Mouse (Mus musculus) adrenal gland (tissue): Measurements from ENCODE around the gene Rsrc1.

Source experiments
- intact Hi-C: fragments of 180-260 bp; cut with DNase I; formaldehyde crosslinking; loops from one replicate; pipeline ENCODE4 v1.15.1; 2025

Rsrc1 gene

DNA sequence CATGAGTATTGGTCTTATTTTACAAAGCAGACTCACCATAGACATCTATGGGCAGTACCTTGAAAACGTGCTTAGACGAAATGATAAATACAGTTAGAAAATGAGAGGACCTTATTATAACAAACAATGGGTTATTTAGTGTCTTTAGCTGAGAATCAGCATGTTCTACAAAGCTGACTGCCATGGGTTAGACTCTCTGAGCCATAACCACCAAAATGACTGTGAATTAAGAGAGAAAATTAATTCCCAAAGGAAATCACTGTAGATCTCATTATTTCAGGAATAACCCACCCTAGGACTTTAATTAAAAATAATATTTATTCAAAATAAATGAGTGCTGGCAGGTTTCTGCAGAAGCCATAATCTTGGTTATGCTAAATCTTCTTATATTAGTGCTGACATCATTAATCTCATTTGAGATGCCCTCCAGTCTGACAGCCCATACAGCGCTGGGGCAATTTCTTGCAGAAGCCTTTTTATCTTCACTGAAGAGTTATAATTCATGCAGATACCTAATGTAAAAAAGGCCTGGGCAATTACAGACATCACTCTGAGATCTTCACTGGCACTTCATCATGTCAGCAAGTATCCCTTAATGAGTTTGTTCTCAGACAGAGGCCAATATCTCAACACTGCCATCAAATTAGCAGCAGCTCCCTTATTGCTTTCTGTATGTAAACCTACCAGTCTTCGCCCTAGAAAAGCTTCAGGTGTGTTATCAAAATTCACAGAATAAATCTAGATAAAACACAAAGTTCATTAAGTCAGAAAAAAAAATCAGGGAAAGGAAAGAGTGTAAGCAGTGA is 385.1 kb downstream of the Rsrc1 start:
- intact Hi-C loops, result no loop called here

DNA sequence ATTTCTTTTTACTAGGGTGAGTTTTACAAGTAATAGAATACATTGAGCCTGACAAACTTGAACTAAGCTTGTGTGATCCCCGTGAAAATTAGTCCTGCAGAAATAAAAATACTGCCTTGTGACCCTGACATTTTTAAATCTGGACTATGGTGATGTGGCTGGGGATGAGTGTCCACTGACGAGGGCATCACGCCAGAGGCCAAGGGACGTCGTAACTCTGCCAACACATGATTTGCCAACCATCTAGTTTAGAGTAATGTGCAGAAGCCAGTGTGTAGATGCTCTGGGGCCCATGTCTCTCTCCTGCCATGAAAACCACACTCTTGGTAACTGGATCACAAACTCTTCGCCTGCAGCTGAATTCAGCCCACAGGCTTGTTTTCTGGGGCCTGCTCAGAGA is 386.3 kb downstream of the Rsrc1 start:
- intact Hi-C loops, result no loop called here

DNA sequence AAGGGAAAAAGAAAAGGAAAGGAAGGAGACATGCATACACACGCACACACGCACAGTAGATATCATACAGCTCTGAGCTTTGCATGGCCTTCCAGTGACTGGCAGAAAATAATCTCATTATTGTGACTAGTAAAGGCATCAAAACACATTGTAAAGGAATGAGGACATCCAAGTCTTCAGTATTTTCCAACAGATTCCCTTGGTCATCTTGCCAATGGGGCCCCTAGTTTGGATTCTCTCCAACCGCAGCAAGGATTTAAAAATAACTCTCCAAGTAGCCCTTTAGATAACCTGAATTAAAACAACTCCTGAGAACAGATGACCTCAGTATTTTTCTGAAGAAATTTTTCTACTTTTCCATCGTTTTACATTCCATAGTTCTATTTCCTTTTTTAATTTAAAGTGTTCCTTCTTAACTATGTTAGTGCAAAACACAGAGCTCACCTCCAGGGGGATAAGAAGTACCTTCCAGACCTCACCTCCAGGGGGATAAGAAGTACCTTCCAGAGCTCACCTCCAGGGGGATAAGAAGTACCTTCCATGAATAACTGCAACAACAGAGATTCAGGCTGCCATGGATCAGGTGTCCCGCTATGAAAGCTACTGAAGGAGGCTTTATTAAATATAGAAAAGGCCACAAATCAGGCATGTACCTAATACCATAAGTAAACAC is 388.4 kb downstream of the Rsrc1 start:
- intact Hi-C loops, result no loop called here

DNA sequence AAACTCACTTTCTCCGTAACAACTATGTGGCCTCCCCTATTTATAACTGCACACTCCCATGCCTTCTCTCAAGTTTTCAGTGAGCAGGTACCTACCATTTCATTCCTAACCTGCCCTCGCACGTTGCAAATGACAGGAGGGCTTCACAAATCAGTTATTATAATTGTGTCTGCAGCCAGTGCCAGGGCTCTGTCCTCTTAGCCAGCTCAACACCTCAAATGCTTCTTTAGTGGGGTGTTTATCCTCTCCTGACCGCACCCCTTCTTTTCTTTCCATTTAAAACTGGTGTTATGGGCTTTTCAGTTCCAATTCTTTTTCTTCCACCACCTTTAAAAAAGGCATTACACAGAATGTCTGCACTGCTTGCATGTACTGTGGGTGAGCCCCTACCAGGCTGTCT is 391.0 kb downstream of the Rsrc1 start:
- intact Hi-C loops, result no loop called here

DNA sequence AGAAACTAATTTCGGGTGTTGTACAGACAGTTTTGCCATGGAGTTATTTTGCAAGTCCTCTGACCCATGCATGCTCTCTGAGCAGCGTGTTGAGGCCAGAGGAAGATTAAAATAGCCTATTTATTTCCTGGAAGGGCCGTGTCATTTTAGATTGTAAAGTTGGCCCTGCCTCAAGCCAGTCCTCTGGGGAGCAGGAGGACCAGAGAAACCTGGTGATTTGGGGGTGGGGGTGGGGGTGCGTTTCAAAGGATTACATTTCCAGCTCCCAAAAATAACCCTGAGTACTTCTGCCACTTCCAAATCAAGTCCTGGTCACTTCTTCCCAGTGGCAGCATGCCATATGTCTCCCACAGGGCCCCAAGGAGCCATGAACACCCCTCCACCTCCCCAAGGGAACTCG is 391.6 kb downstream of the Rsrc1 start:
- intact Hi-C loops, result no loop called here

DNA sequence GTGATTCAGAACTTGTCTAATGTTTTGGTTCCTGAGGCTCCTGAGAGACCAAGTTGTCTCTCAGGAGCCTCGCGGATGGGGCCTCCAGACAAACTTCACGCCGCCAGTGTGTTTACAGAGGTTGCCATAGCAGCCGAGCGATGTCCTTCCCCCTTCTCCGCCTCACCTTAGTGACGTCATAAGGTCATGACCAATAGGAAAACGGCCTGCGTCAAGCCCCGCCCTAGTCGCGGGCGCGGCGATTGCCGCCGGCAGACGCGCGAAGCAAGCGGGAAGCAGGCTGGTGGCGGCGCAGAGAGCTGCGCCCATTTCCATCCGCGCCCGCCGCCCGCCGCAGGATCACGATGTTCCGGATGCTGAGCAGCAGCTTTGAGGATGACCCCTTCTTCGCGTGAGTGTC is 392.7 kb downstream of the Rsrc1 start, which contains the start of gene Mlf1:
Gene Mlf1, plus strand, starts transcription at position 226 of the 400 bp plus-strand sequence.
- intact Hi-C loops, result no loop called here

DNA sequence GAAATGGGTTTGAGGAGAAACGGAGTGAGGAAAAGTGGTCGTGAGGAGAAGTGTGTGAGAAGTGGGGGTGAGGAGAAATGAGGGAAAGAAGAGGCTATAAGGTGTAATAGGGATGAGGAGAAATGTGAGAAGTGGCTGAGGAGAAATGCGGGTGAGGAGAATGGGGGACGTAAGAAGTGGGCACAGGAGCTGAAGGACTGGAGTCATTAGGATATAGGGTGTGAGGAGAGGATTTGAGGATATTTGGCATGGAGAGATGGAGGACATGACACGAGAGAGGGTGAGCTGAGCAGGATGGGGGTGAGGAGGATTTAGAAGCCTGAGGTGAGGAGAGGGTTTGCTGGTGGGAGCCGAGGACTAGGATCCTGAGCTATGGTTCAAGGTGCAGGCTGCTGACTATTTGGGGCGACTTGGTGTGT is 393.2 kb downstream of the Rsrc1 start:
- intact Hi-C loops, result no loop called here

DNA sequence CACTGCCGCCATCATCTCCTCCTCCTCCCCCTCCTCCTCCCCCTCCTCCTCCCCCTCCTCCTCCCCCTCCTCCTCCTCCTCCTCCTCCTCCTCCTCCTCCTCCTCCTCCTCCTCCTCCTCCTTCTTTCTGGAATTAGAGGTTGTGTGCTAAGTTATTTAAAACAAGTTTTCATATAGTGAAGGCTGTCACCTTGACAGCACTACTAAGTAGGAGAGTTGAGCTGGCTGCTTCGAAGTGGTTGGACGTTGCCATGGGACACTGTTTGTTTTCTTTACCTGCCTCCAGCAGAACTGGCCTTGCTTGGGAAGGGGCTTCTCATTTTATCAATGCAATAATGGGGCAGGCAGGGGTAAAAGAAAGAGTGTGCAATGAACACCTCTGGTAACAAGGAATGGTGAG is 393.9 kb downstream of the Rsrc1 start, which contains the start of gene Gm17402:
Gene Gm17402, minus strand, starts transcription at position 101 of the 400 bp plus-strand sequence.
- intact Hi-C loops, result no loop called here

DNA sequence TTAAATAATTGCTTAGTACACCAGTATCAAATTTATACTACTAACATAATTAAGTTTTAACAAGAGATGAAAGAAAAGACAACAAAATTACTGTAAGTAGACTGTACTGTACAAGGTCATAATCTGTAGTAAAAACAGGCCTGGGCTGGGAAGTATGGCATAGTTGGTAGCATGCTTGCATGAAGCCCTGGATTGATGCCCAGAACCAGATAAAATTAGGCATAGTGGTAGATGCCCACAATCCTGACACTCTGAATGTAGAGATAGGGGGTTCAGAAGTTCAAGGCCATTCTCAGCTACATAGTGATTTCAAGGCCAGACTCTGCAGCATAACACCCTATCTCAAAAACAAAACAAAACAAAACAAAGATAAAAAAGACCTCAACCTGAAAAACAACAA is 397.0 kb downstream of the Rsrc1 start:
- intact Hi-C loops, result no loop called here
